Mouse (Mus musculus) liver, embryonic 14.5 days (tissue): ENCODE data around the gene Ccnc.

Experiments used
- CTCF ChIP-seq: IDR thresholded peaks from 2 replicates; pipeline ENCODE4 v1.5.1; 2016; ENCODE audit warnings: antibody characterized with exemption, low read depth, control low read depth
- EP300 ChIP-seq: IDR thresholded peaks from 2 replicates; pipeline ENCODE4 v1.6.1; 2016; ENCODE audit warnings: antibody characterized with exemption, low read depth

DNA sequence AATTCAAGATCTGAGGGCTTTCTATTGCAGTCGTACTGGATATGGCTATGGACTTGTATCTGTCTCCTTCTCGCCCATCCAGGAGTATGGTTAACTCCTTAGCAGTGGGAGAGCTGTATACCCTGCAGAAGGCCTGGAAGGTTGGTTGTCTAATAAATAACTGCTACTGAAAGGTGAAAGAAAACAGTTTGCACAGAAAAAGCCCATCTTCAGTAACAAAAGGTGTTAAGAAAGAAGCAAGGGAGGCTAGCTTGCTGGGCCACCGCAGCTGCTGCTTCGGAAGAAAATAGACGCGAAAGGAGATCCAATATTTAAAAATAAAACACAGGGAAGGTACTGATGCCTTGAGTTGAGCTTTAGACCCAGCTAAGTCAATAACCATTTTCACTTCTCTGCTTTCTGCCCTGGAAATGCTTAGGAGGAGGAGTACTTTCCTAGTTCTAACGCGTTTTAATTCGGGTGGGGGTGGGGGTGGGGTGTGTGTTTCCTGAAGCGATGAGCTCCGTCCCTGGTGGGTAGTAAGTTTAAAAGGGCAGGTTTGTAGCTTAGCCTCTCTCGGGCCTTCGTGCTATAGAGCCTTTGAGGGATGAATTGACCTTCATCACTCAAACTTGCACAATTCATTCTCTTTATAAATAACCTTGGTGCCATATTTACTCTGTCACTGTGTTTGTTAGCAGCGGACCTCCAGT, 38.8 kb downstream of the Ccnc start:
- TF ChIP-seq CTCF: no peak
- no peak for TF ChIP-seq EP300
